Mouse (Mus musculus) gastrocnemius, postnatal 36 days (tissue): ENCODE data around the gene Jmjd8. TPM values are rescaled to one million over a fixed set of nuclear protein-coding genes. Genes with fewer than 3 reads are reported as not detected.
A peak's percentile ranks its signal among the peaks of the same experiment; 100 is the strongest.
"Not testable (repeated sequence)": the region's sequence is repeated elsewhere in the genome, so short reads cannot be mapped to it uniquely, and the experiment has no call there.

Experiments
- DNase-seq, 2 experiments: peaks; one replicate each; pipeline ENCODE4 v3.0.0; 2022
- intact Hi-C: fragments of 180-260 bp; cut with DNase I; formaldehyde crosslinking; loops from one replicate; pipeline ENCODE4 v1.15.1; 2025
- total RNA-seq, 2 experiments: library from RNA; stranded (reverse); gene quantifications; 2 replicates each; pipeline ENCODE4 v1.2.3; 2021

The Jmjd8 gene
- total RNA-seq, 2 experiments from 2014 or later = 13.4 to 13.6 TPM

DNA sequence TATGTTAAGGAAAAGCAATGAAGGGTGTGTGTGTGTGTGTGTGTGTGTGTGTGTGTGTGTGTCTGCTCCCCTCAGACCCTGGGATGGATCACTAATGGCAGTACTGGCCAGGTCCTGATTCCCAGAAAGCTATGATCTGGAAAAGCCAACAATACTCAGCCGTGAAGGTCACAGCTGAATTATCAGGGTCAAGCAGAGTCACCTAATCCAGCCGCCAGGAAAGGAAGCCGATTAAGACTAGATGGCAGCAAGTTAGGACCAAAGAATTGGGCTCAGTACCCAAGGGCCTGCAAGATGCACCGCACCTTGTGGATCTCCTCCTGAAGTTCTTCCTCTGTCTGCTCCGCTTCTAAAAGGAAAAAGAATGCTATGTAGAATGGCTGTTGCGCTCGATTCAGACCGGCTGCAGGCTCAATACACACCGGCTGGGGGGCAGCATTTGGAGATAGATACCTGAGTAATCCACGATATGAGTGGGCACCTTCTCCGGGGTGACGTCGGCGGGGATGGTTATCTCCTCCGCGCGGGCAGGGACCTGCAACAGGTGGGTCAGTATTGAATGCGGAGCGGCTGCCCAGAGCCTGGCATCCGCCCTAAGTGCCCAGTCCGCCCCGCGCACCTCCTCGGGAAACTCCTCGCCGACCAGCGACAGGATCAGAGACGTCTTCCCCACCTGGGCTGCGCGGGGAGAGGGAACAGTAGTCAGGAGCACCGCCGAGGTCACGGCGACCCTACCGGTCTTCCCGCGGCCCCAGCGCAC, 15.1 kb downstream of the Jmjd8 start:
- intact Hi-C loops = no loop called here

DNA sequence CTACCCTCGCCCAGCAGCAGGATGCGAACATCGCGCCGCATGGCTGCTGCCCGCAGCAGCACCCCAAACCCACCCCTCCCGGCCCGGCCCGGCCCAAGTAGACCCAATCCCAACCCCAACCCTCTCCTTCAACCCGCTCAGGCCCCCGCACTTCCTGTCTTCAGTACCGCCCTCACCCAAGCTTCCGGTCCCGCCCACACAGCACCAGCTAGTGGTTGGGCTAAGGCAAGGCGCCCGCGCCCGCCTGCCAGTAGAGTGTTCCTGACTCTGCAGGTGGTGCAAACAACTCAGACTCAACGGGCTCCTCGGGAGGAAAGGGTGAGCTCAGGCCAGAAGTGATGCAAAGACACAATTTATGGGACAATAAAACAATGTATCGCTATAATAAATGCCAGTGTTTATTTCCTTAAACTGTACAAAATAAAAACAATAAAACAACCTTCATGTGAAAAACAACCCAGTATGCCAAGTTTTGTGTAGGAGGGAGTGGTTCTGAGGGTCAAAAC, 15.8 kb downstream of the Jmjd8 start, which contains the start of gene Rhot2:
Rhot2 (minus strand) TSS at position 456 of the 506 bp plus-strand sequence.
- intact Hi-C loops = no loop called here
- DNase-seq = peak; percentile 90 to 94

More for the DNA sequence above, 15.1 kb downstream of the Jmjd8 start:
- DNase-seq = no peak

DNA sequence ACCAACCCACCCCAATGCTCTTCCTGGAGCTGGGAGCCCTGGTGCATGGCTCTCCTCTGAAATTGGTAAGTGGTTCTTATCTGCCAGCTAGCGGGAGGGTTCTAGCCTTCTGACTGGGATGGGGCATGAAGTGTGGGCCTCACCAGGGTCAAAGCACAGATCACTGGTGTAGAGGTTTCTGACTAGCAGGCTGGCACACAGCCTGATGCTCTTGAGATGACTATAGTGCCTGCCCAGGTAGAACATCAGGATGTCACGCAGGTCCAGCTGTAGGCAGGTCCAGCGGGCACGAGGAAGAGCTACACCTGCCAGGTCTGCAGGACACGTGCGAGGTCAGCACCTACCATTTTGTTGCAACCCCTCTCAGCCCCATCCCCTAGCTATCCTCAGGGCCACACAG, 31.6 kb downstream of the Jmjd8 start:
- intact Hi-C loops = no loop called here
- no peak for DNase-seq

DNA sequence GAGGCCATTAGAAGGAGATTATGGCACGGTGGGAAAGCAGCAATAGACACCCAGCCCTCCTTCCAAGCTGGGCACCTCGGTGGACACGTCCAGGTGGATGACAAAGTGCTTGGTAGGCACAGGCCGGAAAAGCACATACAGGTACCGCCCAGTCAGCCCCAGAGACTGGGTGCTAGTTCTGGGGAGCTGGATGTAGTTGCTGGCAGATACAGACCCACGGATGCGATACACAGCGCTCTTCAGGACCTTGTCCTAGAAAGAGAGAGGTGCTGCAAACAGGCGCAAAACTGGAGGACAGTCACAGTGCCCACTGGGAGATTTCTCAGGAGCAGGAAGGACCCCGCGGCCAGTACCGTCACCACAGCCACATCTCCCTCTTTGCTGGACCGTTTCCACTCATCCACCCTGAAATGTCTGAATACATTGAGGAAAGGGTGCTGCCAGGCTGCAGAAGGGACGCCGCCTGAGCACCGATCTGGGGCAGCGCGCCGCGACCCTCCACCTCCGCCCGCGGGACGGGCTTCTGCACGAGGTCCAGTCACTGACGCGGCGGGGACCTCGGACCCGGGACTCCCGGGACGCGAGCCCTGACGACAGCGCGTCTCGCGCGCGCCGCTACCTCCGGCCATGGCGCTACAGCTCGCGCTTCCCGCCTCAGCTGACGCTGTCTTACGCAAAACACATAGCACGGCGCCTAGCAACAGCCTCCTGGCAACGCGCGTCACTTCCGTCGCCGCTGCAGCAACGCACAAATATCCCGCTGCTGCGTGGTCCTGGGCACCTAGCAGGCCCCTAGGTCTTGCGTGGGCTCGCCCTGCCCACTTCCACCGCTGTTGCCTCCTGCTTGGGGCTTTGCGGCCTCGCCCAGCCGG, 32.4 kb downstream of the Jmjd8 start, which contains the start of gene Wdr90:
Wdr90 (minus strand) TSS at position 670 of the 872 bp plus-strand sequence.
- peak; percentile 80 to 83 for DNase-seq
- intact Hi-C loops = no loop called here

DNA sequence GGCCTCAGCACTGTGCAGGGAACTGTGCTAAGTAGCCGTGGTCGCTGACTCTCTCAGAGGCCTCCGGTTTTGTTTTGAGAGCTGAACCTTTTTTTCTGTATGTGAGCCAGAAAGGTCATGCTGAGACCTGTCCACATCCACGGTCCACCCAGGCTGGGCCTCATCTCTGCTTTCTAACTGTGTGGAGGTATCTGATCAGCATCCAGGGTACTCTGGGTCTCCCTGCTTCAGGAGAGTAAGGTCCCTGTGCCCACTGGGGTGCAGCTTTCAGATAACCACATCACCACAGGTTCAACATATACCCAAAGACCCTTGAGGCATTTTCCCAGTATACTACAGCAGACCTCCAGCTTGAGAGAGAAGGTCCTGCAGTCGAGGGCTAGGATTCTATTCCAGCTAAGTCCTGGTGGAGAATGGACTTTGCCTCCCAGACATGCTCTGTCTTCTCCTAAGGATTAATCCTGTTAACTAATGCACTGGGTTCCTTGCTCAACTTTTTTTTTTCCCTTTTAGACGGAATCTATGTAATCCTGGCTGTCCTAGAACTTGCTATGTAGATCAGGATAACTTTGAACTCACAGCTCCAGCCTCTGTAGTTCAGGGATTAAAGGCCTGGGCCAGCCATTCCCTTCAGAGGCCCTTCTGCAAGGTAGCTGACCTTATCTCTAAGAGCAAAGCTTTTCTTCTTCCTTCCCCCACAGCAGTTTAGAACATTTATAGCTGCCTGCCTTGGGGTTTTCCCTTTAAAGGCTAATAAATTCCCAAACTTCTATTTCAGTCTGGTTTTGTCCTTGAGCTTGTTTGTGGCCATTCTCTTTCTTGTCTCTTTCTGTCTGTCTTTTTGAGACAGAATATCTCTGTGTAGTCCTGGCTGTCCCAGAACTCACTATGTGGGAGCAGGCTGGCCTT, 33.3 kb downstream of the Jmjd8 start:
- intact Hi-C loops = no loop called here
- DNase-seq = no peak

DNA sequence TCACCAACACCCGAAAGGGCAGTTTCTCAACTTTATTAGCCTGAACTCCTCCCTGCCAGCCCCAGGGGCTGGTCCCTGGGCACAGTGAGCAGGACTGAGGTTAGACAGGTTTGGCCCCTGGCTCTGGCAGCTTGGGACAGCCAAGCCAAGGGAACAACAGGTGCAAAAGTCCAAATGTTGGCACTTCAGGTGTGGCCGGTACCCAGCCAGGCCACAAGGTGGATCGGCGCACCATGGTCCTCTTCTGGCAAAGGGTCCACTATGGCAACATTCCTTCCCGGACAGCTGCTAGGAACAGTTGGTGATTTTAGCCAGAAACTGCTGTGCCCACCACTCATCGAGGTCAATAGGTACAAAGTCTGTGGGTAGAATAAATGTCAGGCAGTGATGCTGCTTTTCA, 35.0 kb downstream of the Jmjd8 start:
- intact Hi-C loops = no loop called here
- no peak for DNase-seq

DNA sequence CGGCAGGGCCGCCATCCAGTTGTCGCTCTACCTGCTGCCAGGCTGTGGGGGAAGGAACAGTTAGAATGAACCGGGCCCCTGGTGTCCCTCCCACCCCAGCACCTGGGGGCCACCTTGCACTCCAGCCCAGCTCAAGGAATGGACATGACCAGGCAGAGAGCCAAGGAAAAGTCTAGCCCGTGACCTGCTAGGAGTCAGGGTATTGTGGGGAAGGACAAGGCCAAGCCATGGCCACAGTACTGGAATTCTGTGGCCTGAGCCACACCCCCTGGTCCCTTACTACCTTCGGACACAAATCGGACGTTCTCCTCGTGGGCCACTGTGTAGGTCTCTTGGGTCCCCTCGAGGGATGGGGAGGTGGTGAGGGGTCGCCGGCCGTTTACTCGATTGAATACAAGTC, 35.6 kb downstream of the Jmjd8 start:
- intact Hi-C loops = no loop called here

DNA sequence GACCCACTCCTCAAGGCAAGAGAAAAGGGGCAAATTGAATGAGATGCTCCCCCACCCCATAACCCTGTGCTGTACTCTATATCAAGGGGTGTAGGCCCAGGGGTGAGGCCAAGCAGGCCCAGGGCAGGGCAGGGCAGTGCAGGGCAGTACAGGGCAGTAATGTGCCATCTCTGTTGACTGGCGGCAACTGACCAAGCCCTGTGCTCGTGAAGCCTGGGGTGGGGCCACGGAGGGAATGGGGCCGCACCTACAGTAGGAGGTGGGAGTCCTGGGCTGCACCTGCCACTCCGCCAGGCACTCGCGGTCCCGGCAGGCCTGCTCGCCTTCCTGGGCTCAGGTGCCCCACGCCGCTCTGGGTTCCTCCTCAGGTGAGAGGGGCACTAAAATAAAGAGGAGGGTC, 36.6 kb downstream of the Jmjd8 start:
- intact Hi-C loops = no loop called here
- no peak for DNase-seq

More for the DNA sequence above, 35.6 kb downstream of the Jmjd8 start:
- no peak for DNase-seq

DNA sequence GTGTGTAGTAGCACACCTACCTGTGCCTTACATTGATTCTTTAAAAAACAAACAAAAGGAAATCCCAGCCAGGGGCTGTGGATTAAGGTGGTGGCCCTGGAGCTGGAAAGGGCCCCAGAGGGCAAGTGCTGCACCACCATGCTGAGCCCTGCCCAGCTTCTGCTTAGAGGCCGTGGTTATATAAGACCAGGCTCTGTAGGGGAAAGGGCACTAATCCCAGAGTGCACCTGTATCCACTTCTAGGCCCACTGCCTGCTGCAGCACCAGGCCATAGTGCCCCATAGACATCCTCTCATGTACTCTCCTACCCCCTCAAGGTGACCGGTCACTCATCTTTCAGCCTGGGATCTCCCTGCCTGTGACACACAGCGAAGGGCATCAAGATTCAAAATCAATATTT, 37.5 kb downstream of the Jmjd8 start:
- DNase-seq = no peak
- intact Hi-C loops = no loop called here

DNA sequence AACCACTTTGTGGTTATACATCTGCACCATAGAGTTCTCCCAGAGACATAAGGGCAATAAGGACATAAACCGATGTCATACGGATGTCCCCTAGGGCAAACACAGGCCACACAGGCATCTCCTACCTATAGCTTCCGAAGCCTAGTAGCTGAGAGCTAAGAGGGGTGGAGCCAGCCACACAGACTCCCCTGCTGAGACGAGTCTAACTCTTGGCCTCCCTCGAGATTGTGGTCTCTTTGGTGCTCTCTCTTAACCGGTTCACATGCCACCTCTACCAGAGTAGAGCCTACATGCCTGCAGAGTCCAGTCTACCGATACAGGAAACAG, 38.8 kb downstream of the Jmjd8 start:
- no peak for DNase-seq
- intact Hi-C loops = no loop called here

DNA sequence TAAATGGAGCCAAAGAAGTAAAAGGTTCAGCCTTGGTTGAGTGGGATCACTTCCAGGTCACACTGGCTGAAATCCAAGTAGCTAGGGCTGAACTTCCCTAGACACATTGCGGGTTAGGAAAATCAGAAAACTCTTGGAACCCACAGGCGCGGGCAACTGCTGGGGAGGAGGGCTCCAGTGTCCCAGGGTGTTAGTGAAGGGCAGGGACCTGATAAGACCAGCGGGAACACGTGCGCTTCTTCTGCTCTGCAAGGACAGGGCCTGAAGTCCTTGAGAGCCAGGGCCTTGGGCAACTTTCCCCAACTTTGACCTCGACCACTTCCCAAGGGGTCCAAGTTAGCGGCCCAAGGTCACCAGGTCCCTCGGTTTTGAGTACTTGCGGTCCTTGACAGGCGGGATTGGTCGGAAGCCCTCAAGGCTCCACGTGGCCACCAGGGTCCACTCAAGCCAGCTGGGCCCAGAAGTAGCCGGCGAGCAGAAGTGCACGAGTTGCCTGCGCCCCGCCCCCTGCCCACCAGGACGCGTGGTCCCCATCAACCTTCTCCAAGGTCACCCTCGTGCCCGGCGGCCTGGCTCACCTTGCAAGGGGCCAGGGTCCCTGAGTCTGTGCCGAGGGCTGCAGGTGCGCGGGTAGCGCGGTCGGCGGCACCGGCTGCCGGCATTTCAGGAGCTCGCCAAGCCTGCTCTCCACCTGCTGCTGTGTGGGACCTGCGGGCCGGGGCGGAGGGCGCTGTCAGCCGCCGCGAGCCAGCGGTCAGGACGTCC, 39.4 kb downstream of the Jmjd8 start:
- intact Hi-C loops = no loop called here
- peak; percentile 49 to 60 for DNase-seq

DNA sequence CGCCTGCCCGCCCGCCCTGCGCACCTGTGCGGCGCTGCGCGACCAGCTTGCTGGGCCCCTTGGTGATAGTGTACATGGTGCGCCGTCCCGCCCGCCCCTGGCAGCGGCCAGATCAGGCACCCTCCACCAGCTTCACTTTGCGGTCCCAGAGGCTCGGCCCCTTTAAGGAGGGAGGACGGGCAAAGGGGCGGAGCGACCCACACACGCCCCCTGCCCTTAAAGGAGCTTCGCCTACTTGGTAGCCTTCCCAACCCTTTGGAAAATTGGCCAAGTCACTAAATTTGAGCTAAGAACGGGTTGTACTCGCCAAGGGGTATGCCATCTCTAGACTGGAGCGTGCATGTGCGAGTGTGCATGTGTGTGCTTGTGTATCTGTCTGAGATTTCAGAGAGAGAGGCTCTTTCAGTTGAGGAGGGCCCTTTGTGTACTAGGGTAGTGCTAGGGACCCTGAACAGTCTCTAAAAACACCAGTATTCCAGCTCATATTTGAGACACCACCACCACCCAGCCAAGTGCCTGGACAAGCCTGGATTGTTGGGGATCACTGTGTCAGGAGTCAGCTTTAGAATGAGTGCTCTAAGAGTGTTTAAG, 40.0 kb downstream of the Jmjd8 start, which contains the start of gene Mcrip2:
Mcrip2 (minus strand) TSS at position 164 of the 591 bp plus-strand sequence.
- DNase-seq = peak; percentile 72 to 77

DNA sequence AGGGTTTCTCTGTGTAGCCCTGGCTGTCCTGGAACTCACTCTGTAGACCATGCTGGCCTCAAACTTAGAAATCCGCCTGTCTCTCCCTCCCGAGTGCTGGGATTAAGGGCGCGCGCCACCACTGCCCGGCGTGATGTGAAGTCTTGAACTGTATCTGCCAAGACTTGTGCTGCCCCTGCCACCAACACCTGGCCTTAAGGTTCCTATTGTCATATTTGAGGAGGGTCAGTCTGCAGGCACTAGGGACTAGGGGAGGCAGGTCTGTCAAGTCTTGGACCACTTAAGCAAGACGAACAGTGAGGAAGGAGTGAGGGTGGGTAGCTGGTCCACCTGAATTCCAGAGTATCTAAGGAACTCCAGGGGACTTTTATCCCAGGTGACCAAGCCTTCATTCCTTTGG, 40.8 kb downstream of the Jmjd8 start:
- intact Hi-C loops = no loop called here
- DNase-seq = no peak

More for the DNA sequence above, 40.0 kb downstream of the Jmjd8 start, which contains the start of gene Mcrip2:
- intact Hi-C loops = no loop called here

DNA sequence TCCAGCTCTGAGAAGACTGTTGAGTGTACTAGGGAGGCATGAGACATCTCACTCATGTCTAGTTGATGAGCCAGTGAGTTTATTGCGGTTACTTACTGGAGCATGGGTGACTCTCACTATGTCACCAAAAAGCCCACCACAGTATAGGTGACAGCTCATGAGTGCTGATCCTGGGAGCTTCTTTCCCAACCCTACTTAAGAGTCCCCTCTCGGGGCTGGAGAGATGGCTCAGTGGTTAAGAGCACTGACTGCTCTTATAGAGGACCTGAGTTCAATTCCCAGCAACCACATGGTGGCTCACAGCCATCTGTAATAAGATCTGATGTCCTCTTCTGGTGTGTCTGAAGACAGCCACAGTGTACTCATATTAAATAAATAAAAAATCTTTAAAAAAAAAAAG, 41.3 kb downstream of the Jmjd8 start:
- DNase-seq = no peak
- intact Hi-C loops = no loop called here

DNA sequence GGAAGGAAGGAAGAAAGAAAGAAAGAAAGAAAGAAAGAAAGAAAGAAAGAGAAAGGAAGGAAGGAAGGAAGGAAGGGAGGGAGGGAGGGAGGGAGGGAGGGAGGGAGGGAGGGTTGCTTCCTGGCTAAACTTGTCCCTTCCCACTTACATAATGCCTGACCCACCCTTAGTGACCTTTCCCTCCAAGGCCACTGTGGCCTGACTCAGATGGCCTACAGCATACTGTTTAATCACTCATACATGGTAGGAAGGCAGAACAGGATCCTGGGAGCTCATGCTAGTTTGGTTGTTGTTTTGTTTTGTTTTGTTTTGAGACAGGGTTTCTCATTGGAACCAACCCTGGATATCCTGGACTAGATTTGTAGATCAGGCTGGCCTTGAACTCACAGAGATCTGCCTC, 42.9 kb downstream of the Jmjd8 start:
- DNase-seq, intact Hi-C loops: not testable (repeated sequence)

DNA sequence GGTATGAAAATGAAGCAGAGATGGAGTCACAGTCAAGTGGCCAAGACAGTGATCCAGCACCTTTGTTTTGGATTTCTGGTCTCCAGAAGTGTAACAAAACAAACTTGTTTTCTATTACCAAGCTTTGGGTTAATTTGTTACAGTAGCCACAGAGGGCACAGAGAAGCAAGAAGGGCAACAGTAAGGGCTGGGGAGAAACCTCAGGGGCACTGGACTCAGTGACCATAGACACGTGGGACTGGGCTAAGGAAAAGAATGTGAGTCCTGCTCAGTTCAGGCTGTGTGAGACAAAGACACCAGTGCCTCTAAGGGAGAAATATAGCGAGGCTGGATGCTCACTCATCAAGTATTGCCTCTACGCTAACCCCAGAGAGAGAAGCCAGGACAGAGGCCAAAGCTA, 44.0 kb downstream of the Jmjd8 start:
- DNase-seq = no peak
- intact Hi-C loops = no loop called here

DNA sequence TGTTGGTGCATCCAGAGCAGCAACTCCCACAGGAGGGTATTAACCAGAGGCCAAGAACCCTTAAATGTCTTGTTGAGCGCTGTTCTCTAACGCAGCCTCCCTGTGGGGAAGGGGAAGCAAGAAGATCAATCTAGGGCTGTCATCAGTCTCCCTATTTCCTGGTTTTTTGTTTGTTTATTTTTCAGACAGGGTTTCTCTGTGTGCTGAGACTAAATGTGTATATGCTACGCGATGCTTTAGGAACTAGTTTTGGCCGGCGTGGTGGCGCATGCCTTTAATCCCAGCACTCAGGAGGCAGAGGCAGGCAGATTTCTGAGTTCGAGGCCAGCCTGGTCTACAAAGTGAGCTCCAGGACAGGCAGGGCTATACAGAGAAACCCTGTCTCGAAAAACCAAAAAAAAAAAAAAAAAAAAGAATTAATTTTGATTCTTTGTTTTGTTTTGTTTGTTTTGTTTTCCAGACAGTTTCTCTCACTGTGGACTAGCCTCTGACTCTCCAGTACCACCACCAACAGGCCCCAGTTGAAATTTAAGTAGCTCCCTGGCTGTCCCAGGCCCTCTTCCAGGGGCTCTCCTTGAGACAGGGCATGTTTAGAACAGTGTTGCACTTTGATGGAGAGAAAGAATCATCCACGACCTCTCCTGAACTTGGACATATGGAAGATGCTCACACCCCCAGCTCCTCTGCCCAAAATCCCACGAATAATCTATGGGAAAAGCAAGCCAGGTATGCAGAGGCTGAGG, 44.9 kb downstream of the Jmjd8 start:
- intact Hi-C loops = loop anchor here (2.0 kb wide), 1 partner anchor 41 kb away; the partner anchor contains the start of gene Stub1
- no peak for DNase-seq

DNA sequence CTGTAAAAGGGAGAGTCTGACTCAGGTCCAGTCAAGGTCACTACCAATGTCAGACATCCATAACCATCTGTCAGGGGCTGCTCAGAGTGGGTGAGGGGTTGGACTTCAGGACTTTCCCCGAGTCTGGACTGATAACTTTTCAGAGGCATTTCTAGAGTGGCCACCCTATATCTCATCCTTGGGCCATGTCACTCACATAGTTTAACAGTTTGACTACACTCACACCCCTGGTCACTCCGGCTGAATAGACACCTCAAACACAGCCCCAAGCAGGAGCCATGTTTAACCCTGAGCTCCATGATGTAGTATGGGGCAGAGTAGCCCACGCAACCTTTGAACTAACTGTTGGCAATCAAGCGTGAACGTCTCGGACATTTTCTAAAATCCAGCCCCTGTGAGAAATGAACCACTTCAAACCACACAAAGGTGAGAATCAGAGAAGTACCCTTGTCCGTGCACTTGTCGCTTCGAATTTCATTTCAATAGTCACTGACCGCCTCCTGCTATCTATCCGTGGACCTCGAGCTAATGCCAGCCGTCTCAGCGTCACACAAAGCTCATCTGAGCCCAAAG, 45.6 kb downstream of the Jmjd8 start:
- intact Hi-C loops = loop anchor here (2.0 kb wide), 1 partner anchor 41 kb away; the partner anchor contains the start of gene Stub1
- no peak for DNase-seq
